Mouse (Mus musculus) B cell, adult 2 months (primary cell): ENCODE measurements around the gene Hint2.

Experiments
- DNase-seq, 2 experiments: peaks; one replicate each; pipeline ENCODE4 v3.0.0; 2022

The Hint2 gene

GRCm38 (mm10) chr4:43656339-43657109 is at the start of gene Hint2:
Hint2 (minus strand) TSS chr4:43656466.
- DNase-seq: peak; percentile 93 to 95

GRCm38 (mm10) chr4:43705991-43706390 is 49.7 kb upstream of the Hint2 start:
- DNase-seq: no peak

GRCm38 (mm10) chr4:43703851-43704250 is 47.6 kb upstream of the Hint2 start:
- no peak for DNase-seq

GRCm38 (mm10) chr4:43703439-43703838 is 47.2 kb upstream of the Hint2 start:
- DNase-seq: peak; percentile 9 to 17

- no peak for DNase-seq
Observed at GRCm38 (mm10) chr4:43700707-43701106, 44.4 kb upstream of the Hint2 start, which contains the start of gene Olfr70. Olfr70 (minus strand) TSS chr4:43700807.

GRCm38 (mm10) chr4:43696561-43696960 is 40.3 kb upstream of the Hint2 start:
- no peak for DNase-seq

GRCm38 (mm10) chr4:43695249-43695671 is 39.0 kb upstream of the Hint2 start:
- no peak for DNase-seq

- DNase-seq: no peak
Observed at GRCm38 (mm10) chr4:43694439-43695248, 38.4 kb upstream of the Hint2 start.

GRCm38 (mm10) chr4:43693806-43694241 is 37.6 kb upstream of the Hint2 start:
- no peak for DNase-seq

- no peak for DNase-seq
Observed at GRCm38 (mm10) chr4:43691026-43691425, 34.8 kb upstream of the Hint2 start.

- no peak for DNase-seq
Observed at GRCm38 (mm10) chr4:43690021-43690420, 33.8 kb upstream of the Hint2 start.

- no peak for DNase-seq
Observed at GRCm38 (mm10) chr4:43679416-43680043, 23.3 kb upstream of the Hint2 start.

- DNase-seq: no peak
Observed at GRCm38 (mm10) chr4:43678541-43678940, 22.3 kb upstream of the Hint2 start.

GRCm38 (mm10) chr4:43675608-43676007 is 19.3 kb upstream of the Hint2 start:
- DNase-seq: no peak

- DNase-seq: no peak
Observed at GRCm38 (mm10) chr4:43674974-43675373, 18.7 kb upstream of the Hint2 start.

GRCm38 (mm10) chr4:43673703-43674102 is 17.4 kb upstream of the Hint2 start:
- DNase-seq: no peak

- peak; percentile 89 to 90 for DNase-seq
Observed at GRCm38 (mm10) chr4:43672070-43672469, 15.8 kb upstream of the Hint2 start.

GRCm38 (mm10) chr4:43669428-43669794 is 13.1 kb upstream of the Hint2 start:
- DNase-seq: no peak

GRCm38 (mm10) chr4:43668782-43669427 is 12.6 kb upstream of the Hint2 start, which contains the start of the genes Tmem8b and Fam221b:
Tmem8b (plus strand) TSS chr4:43668971.
Fam221b (minus strand) TSS chr4:43669145.
- peak; percentile 91 for DNase-seq

- DNase-seq: peak; percentile 13 to 30
Observed at GRCm38 (mm10) chr4:43666412-43666811, 10.1 kb upstream of the Hint2 start.

- peak; percentile 16 to 17 for DNase-seq
Observed at GRCm38 (mm10) chr4:43657146-43657545, 880 bp upstream of the Hint2 start.

GRCm38 (mm10) chr4:43655656-43656338 is 469 bp downstream of the Hint2 start:
- DNase-seq: no peak
